Mouse (Mus musculus): ENCODE results near the gene Fbxo10. TPM values are rescaled to one million over a fixed set of nuclear protein-coding genes. Genes with fewer than 3 reads are reported as not detected.
"Not testable (repeated sequence)": the region's sequence is repeated elsewhere in the genome, so short reads cannot be mapped to it uniquely, and the experiment has no call there.

Fbxo10 gene
- polyA plus RNA-seq, 1 experiment from 2014 or later: 17.3 TPM

DNA sequence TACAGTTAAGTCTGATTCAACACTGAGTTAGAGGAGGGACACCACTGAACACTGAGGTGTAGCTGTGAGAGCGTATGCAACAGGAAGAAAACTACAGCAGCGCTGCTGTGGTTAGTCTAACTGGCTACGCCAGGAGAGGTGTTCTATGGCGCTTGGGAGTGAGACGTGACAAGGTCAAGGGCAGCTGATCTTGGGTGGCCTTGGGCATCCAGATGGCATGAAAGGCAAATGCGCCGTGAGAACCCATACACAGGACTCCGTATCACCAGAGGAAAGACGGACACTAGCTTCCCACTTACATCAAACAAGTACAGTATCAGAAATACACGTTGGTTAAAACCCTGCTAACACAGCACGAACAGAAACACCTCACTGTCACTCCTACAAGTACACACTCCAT, 92.1 kb downstream of the Fbxo10 start:
- WGBS: 93% methylated on average over 11 of the region's 11 CpGs
- H3K9ac ChIP-seq (replicated peaks); H3K27me3 ChIP-seq (replicated peaks); H3K4me2 ChIP-seq; H3K4me1 ChIP-seq; ATAC-seq (ENCODE audit: low FRiP score); H3K27ac ChIP-seq (replicated peaks); H3K9me3 ChIP-seq (replicated peaks); H3K4me3 ChIP-seq (replicated peaks): not testable (repeated sequence)
- H3K36me3 ChIP-seq: peaks cover 48% of the 10 kb centered on the region

DNA sequence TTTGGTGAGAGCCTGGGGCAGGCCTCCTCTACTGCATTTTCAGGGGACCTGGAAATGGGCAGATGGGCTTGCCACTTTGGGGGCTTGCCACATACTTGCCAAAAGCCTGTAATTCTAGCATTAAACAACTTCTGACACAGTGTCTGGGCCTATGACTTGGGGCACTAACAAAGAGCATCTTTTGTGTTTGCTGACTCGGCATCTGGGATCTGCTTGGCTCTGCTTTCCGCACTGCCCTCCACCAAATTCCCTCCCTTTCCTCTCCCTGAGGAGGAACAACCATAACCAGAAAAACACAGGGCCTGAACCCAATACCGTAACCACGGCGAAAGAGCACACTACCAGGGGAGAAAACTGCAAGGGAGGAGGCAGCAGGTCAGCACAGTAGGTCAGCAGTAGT, 93.8 kb downstream of the Fbxo10 start:
- H3K4me3 ChIP-seq (replicated peaks): no peak overlapping the region
- H3K4me1 ChIP-seq: no peaks in the 10 kb centered on the region
- no peak overlapping the region for H3K27ac ChIP-seq (replicated peaks)
- H3K4me2 ChIP-seq: no peak overlapping the region
- peaks cover 49% of the 10 kb centered on the region for H3K36me3 ChIP-seq
- no peaks in the 10 kb centered on the region for H3K27me3 ChIP-seq (replicated peaks)
- H3K9ac ChIP-seq (replicated peaks): no peak overlapping the region
- WGBS: 91% methylated on average over 5 of the region's 5 CpGs
- no peaks in the 10 kb centered on the region for H3K9me3 ChIP-seq (replicated peaks)
- no peak for ATAC-seq (ENCODE audit: low FRiP score)

Other genes starting within 250 kb of the Fbxo10 start
- gene Grhpr, start 103.2 kb downstream of the Fbxo10 start, polyA plus RNA-seq (2015; fragmentation: Nextera tagmentation; extraction: Ambion mirVana): 33.9 and 41.7 TPM in 2 replicates
- gene Zbtb5, start 72.2 kb downstream of the Fbxo10 start, polyA plus RNA-seq (2015; fragmentation: Nextera tagmentation; extraction: Ambion mirVana): 33.3 and 34.2 TPM in 2 replicates
- gene Polr1e, start 66.0 kb downstream of the Fbxo10 start, polyA plus RNA-seq (2015; fragmentation: Nextera tagmentation; extraction: Ambion mirVana): 35.7 and 38.9 TPM in 2 replicates
- 173 and 206 TPM in 2 replicates for gene Tomm5, start 23.5 kb upstream of the Fbxo10 start, polyA plus RNA-seq (2015; fragmentation: Nextera tagmentation; extraction: Ambion mirVana)
- gene Frmpd1, start 100.3 kb upstream of the Fbxo10 start, polyA plus RNA-seq (2015; fragmentation: Nextera tagmentation; extraction: Ambion mirVana): 2.9 and 3.1 TPM in 2 replicates
- 22.8 and 23.5 TPM in 2 replicates for gene Trmt10b, start 212.5 kb upstream of the Fbxo10 start, polyA plus RNA-seq (2015; fragmentation: Nextera tagmentation; extraction: Ambion mirVana)